Comparison of ENCODE assay signal across 33 mouse cellular contexts in the genomic region with DNA sequence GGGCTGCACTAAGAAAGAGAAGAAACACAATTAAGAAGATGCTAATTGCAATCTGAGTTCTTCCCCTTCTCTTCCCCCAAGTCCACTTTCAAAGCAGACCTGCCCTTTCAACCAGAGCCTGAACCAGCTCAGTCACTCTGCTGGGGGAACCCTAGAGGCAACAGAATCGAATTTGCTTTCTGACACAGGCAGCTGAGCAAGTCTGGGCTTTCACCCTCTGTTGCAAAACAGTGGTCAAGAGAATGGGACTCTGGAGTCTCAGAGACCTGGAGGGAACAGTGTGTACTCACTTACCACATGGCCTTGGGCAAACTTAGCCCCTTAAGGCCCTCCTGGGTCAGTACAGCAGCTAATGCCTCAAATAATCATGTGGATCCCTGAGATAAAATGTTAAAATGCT. TPM values are rescaled to one million over a fixed set of nuclear protein-coding genes. Genes with fewer than 3 reads are reported as not detected.
DNase-seq lines count a peak whose midpoint lies in the region; ATAC-seq lines count a peak whose summit lies in the region.
"Had no signal": no experiment of that assay in that cellular context is flagged by ENCODE, and none has a peak within 500 bp of the region (broad histone marks: within the 10 kb centered on the region; RNA-seq: fewer than 3 reads in every experiment).

No protein-coding gene starts in this region.

- peaks cover 4% of the 10 kb centered on the region for H3K4me1 ChIP-seq in heart, embryonic 16.5 days (ENCODE audit: control insufficient read depth, insufficient read depth, low read length)
- H3K4me1 ChIP-seq in hindbrain, embryonic 12.5 days: no peaks in the 10 kb centered on the region
- no peaks in the 10 kb centered on the region for H3K4me1 ChIP-seq in embryonic facial prominence, embryonic 10.5 days
- H3K4me1 ChIP-seq: kidney, embryonic 15.5 days; limb, embryonic 12.5 days; liver, embryonic 13.5 days; lung, embryonic 15.5 days; midbrain, embryonic 12.5 days; neural tube, embryonic 15.5 days; stomach, embryonic 15.5 days had no signal

- H3K27ac ChIP-seq in heart, embryonic 16.5 days (ENCODE audit: low read length): peak overlapping the region; percentile 6; the same call in 1 of the 2 replicates
- no peak overlapping the region for H3K27ac ChIP-seq in hindbrain, embryonic 12.5 days
- no peak overlapping the region for H3K27ac ChIP-seq in embryonic facial prominence, embryonic 10.5 days (replicated peaks)
- H3K27ac ChIP-seq: forebrain, embryonic 15.5 days; hindbrain, postnatal 0 days; kidney, embryonic 15.5 days; limb, embryonic 12.5 days; liver, embryonic 13.5 days; lung, embryonic 15.5 days; midbrain, embryonic 12.5 days; neural tube, embryonic 15.5 days; stomach, embryonic 15.5 days had no signal

- no peaks in the 10 kb centered on the region for H3K36me3 ChIP-seq in heart, embryonic 16.5 days (ENCODE audit: control insufficient read depth, insufficient read depth)
- H3K36me3 ChIP-seq in hindbrain, embryonic 12.5 days: no peaks in the 10 kb centered on the region
- H3K36me3 ChIP-seq in embryonic facial prominence, embryonic 10.5 days (replicated peaks): no peaks in the 10 kb centered on the region
- H3K36me3 ChIP-seq: forebrain, embryonic 15.5 days; kidney, embryonic 15.5 days; limb, embryonic 12.5 days; liver, embryonic 13.5 days; lung, embryonic 15.5 days; midbrain, embryonic 12.5 days; neural tube, embryonic 15.5 days; stomach, embryonic 15.5 days had no signal

- 52% methylated on average over 1 of the region's 1 CpGs for WGBS in heart, embryonic 16.5 days
- 52% methylated on average over 1 of the region's 1 CpGs for WGBS in hindbrain, embryonic 12.5 days
- 69% methylated on average over 1 of the region's 1 CpGs for WGBS in embryonic facial prominence, embryonic 10.5 days

- peaks cover 3% of the 10 kb centered on the region; the same call in 1 of the 2 replicates for H3K9me3 ChIP-seq in heart, embryonic 16.5 days (replicated peaks; ENCODE audit: control insufficient read depth, low read length)
- H3K9me3 ChIP-seq in hindbrain, embryonic 12.5 days (replicated peaks): no peaks in the 10 kb centered on the region
- no peaks in the 10 kb centered on the region for H3K9me3 ChIP-seq in embryonic facial prominence, embryonic 10.5 days
- H3K9me3 ChIP-seq: forebrain, embryonic 15.5 days; kidney, embryonic 15.5 days; limb, embryonic 12.5 days; liver, embryonic 13.5 days; lung, embryonic 15.5 days; midbrain, embryonic 12.5 days; neural tube, embryonic 15.5 days; stomach, embryonic 15.5 days had no signal

- H3K4me2 ChIP-seq in heart, embryonic 16.5 days (ENCODE audit: low read depth, low read length): no peak overlapping the region
- H3K4me2 ChIP-seq in hindbrain, embryonic 12.5 days (replicated peaks): no peak overlapping the region
- H3K4me2 ChIP-seq: forebrain, embryonic 15.5 days; kidney, embryonic 15.5 days; limb, embryonic 12.5 days; liver, embryonic 13.5 days; lung, embryonic 15.5 days; midbrain, embryonic 12.5 days; neural tube, embryonic 15.5 days; stomach, embryonic 15.5 days had no signal

- no peak overlapping the region for H3K9ac ChIP-seq in heart, embryonic 16.5 days (ENCODE audit: low read length)
- H3K9ac ChIP-seq in hindbrain, embryonic 12.5 days: no peak overlapping the region
- H3K9ac ChIP-seq: forebrain, embryonic 15.5 days; kidney, embryonic 15.5 days; limb, embryonic 12.5 days; liver, embryonic 13.5 days; lung, embryonic 15.5 days; midbrain, embryonic 12.5 days; neural tube, embryonic 15.5 days; stomach, embryonic 15.5 days had no signal

- no peak overlapping the region for H3K4me3 ChIP-seq in heart, embryonic 16.5 days (ENCODE audit: low read length)
- no peak overlapping the region for H3K4me3 ChIP-seq in hindbrain, embryonic 12.5 days
- H3K4me3 ChIP-seq in embryonic facial prominence, embryonic 10.5 days: no peak overlapping the region
- H3K4me3 ChIP-seq: forebrain, embryonic 15.5 days; kidney, embryonic 15.5 days; limb, embryonic 12.5 days; liver, embryonic 13.5 days; lung, embryonic 15.5 days; midbrain, embryonic 12.5 days; neural tube, embryonic 15.5 days; stomach, embryonic 15.5 days had no signal

- no peak for ATAC-seq in heart, embryonic 16.5 days (replicated peaks; ENCODE audit: extremely low read depth, insufficient read depth, low FRiP score)
- peak; percentile 63 for ATAC-seq in granulocyte monocyte progenitor cell, adult 5-6 weeks (replicated peaks; ENCODE audit: poor library complexity, severe bottlenecking)
- ATAC-seq in hindbrain, embryonic 12.5 days (ENCODE audit: low FRiP score): no peak
- ATAC-seq: forebrain, embryonic 15.5 days; hindbrain, postnatal 0 days; intestine, postnatal 0 days had no signal

- no peak for DNase-seq in heart, adult 11 months
- DNase-seq in 416B (ENCODE audit: low read depth) (peak; percentile 22), adipocyte (ENCODE audit: low spot score) (peak; percentile 56)
- DNase-seq in lung, postnatal 25 days (ENCODE audit: low spot score): no peak
- no peak for DNase-seq in embryonic facial prominence, embryonic 10.5 days (ENCODE audit: low spot score)
- DNase-seq: adrenal gland, postnatal 36 days; cerebellum, adult 18-20 months; cerebellum, postnatal 25 days; embryo, embryonic 11 days; gastrocnemius, postnatal 10 days; heart, adult 18-20 months; kidney, postnatal 36 days; liver, embryonic 13.5 days; right cerebral cortex, postnatal 14 days; spleen, adult 18-20 months had no signal

- peaks cover 3% of the 10 kb centered on the region; the same call in 1 of the 2 replicates for H3K27me3 ChIP-seq in heart, embryonic 16.5 days (ENCODE audit: control insufficient read depth, insufficient read depth, low read length)
- no peaks in the 10 kb centered on the region for H3K27me3 ChIP-seq in hindbrain, embryonic 12.5 days
- H3K27me3 ChIP-seq in embryonic facial prominence, embryonic 10.5 days (replicated peaks; ENCODE audit: low read depth, poor library complexity, severe bottlenecking): no peaks in the 10 kb centered on the region
- H3K27me3 ChIP-seq: forebrain, embryonic 15.5 days; kidney, embryonic 15.5 days; limb, embryonic 12.5 days; lung, embryonic 15.5 days; midbrain, embryonic 12.5 days; neural tube, embryonic 15.5 days; stomach, embryonic 15.5 days had no signal

RNA-seq across cellular contexts. Expression of gene Zfp957, which starts 20.2 kb away (rescaled TPM):
- polyA plus RNA-seq in heart, embryonic 16.5 days (2015; fragmentation: Nextera tagmentation; extraction: Ambion mirVana): 0.13 TPM in 1 of 2 replicates, not detected in the other
- not detected in 2 replicates for total RNA-seq in granulocyte monocyte progenitor cell, adult 5-6 weeks (2014; fragmentation: Nextera tagmentation)
- not detected in 2 replicates for total RNA-seq in granulocyte monocyte progenitor cell, adult 5-6 weeks (2017)
- 0.19 TPM in 1 of 2 replicates, not detected in the other for polyA plus RNA-seq in hindbrain, embryonic 12.5 days (2016; fragmentation: Nextera tagmentation; extraction: Ambion mirVana)
- polyA plus RNA-seq in embryonic facial prominence, embryonic 10.5 days (2016; fragmentation: Nextera tagmentation; extraction: Ambion mirVana): not detected in 2 replicates
- total RNA-seq: adrenal gland, postnatal 36 days; gastrocnemius, postnatal 10 days; heart, adult 18-20 months; hematopoietic stem cell, adult 5-6 weeks; hindbrain, postnatal 0 days; layer of hippocampus, adult 8-10 months; left cerebral cortex, postnatal 14 days had no signal
- polyA plus RNA-seq: C2C12; embryonic facial prominence, embryonic 14.5 days; forebrain, embryonic 15.5 days; heart, embryonic 14.5 days; hindbrain, postnatal 0 days; intestine, postnatal 0 days; limb, embryonic 12.5 days; liver, embryonic 13.5 days; lung, embryonic 15.5 days; midbrain, embryonic 12.5 days; neural tube, embryonic 15.5 days; stomach, embryonic 15.5 days had no signal

RNA-seq across cellular contexts. Expression of gene Rgcc, which starts 34.1 kb away (rescaled TPM):
- polyA plus RNA-seq in heart, embryonic 16.5 days (2015; fragmentation: Nextera tagmentation; extraction: Ambion mirVana): 53.6 and 74.7 TPM in 2 replicates
- total RNA-seq in granulocyte monocyte progenitor cell, adult 5-6 weeks (2014; fragmentation: Nextera tagmentation): 84.3 and 97.4 TPM in 2 replicates
- total RNA-seq in granulocyte monocyte progenitor cell, adult 5-6 weeks (2017): 241 and 247 TPM in 2 replicates
- polyA plus RNA-seq in hindbrain, embryonic 12.5 days (2016; fragmentation: Nextera tagmentation; extraction: Ambion mirVana): 32.4 and 41.0 TPM in 2 replicates
- polyA plus RNA-seq in embryonic facial prominence, embryonic 10.5 days (2016; fragmentation: Nextera tagmentation; extraction: Ambion mirVana): 30.3 and 48.2 TPM in 2 replicates

Comparison
In these comparisons a context has a peak if more than half of its experiments do, and no peak if none do; other contexts are left out.
1. DNase-seq: peak in 416B (single experiment) and adipocyte (single experiment); none in heart, adult 11 months (single experiment), lung, postnatal 25 days (single experiment) and embryonic facial prominence, embryonic 10.5 days (single experiment).